Mouse (Mus musculus) heart, adult 2 months (tissue): ENCODE measurements around the gene Col12a1. TPM values are rescaled to one million over a fixed set of nuclear protein-coding genes. Genes with fewer than 3 reads are reported as not detected.
A peak's percentile ranks its signal among the peaks of the same experiment; 100 is the strongest.

Experiments
- DNase-seq, 2 experiments: peaks; one replicate each; pipeline ENCODE4 v3.0.0; 2021
- H3K27ac ChIP-seq: fragments of 200-600 bp; 2 replicates; pipeline ENCODE4 v1.8.1; 2022
- H3K27me3 ChIP-seq: fragments of 200-500 bp; 2 replicates; pipeline ENCODE4 v1.6.1; 2012; ENCODE audit warnings: mild to moderate bottlenecking, low read length, inconsistent platforms, mixed read lengths; ENCODE audit not compliant: control insufficient read depth, insufficient read depth
- H3K36me3 ChIP-seq: fragments of 200-500 bp; 2 replicates; pipeline ENCODE4 v1.6.1; 2012; ENCODE audit warnings: low read length, inconsistent platforms; ENCODE audit not compliant: control insufficient read depth, insufficient read depth
- H3K4me1 ChIP-seq: fragments of 200-500 bp; 2 replicates; pipeline ENCODE4 v1.6.1; 2011; ENCODE audit warnings: low read length; ENCODE audit not compliant: control insufficient read depth, insufficient read depth
- H3K4me3 ChIP-seq: fragments of 200-600 bp; 2 replicates; pipeline ENCODE4 v1.8.1; 2022
- H3K79me2 ChIP-seq: fragments of 200-500 bp; replicated peaks from 2 replicates; pipeline ENCODE4 v1.6.1; 2012; ENCODE audit warnings: mild to moderate bottlenecking, inconsistent platforms, low read length, moderate library complexity, mixed read lengths; ENCODE audit not compliant: control insufficient read depth, insufficient read depth
- H3K9ac ChIP-seq: fragments of 200-500 bp; 2 replicates; pipeline ENCODE4 v1.6.1; 2012; ENCODE audit warnings: low read depth, mild to moderate bottlenecking, control low read depth, inconsistent platforms, low read length, mixed read lengths
- CTCF ChIP-seq: fragments of 200-600 bp; IDR thresholded peaks from 2 replicates; pipeline ENCODE4 v1.8.1; 2022; ENCODE audit warnings: antibody characterized with exemption, mild to moderate bottlenecking, moderate library complexity
- EP300 ChIP-seq: fragments of 200-500 bp; IDR thresholded peaks from 2 replicates; pipeline ENCODE4 v1.6.1; 2011; ENCODE audit warnings: low read depth, low read length, control low read depth; ENCODE audit not compliant: insufficient read depth
- POLR2A ChIP-seq: fragments of 200-500 bp; IDR thresholded peaks from 2 replicates; pipeline ENCODE4 v1.6.1; 2011; ENCODE audit warnings: mild to moderate bottlenecking, low read depth, low read length, control low read depth; ENCODE audit not compliant: insufficient read depth
- WGBS: fragments of 180-500 bp; shearing (Covaris S2); methylation state at CpG from one replicate; pipeline ENCODE4 v1.1.7; 2018; 5-methylcytosine and 5-hydroxymethylcytosine counted together
- intact Hi-C: fragments of 180-260 bp; cut with DNase I; formaldehyde crosslinking; loops from one replicate; pipeline ENCODE4 v1.15.1; 2025
- polyA plus RNA-seq: library from polyadenylated mRNA; depleted of rRNA; stranded (reverse); fragments of >200 nt; gene quantifications from 2 replicates; pipeline ENCODE4 v1.2.3, GENCODE M21; 2012
- total RNA-seq, 2 experiments: library from RNA; stranded (reverse); gene quantifications; 2 replicates each; pipeline ENCODE4 v1.2.3; 2021

Col12a1 gene
- total and polyA plus RNA-seq, 3 experiments: 0.70 to 1.1 (median 0.96) TPM

DNA sequence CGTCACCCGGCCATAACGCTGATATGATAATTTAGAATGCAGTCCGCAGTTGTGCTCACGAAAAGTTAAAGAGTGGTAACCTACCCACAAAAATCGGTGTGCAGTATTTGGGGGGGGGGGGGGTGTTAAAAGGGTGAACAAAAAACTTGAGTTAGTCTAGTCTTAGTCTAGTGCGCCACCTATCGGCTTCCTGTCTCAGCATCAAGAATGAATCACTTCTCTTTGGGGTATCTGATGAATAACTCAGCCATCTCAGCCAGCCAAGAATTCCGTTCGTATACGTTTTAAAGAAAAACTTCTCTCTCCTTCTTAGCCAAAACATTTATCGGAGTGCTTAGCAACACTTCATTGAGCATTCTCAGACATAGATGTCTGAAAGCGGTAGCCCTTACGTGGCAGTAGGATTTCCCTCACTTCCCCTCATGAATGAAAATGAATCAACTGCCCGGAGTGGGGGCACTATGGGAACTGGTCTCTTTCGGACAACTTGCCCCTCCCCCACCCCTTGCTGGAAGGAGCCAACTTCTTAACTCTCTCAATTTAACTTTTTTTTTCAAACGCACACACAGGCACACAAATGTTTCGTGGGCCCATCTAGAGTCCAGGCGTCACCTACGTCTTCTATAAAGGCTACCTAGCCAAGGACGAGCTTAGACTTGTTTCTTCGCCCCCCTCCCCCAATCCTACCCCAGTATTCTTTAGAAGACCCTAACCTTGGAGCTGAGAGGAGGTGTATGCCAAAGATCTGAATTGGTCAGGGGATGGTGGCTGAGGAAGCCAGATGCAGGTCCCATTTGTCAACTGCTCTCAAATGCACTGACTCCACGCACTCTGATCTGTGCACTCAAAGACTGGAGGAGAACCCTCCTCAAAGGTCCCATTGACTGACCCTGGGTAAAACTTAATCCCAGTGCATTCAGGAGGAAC is 1.5 kb downstream of the Col12a1 start:
- Histone ChIP-seq H3K4me1 (no peaks in the 10 kb centered on the region; the same call in 1 of the 2 replicates), H3K27me3 (peaks cover 5% of the 10 kb centered on the region; the same call in 1 of the 2 replicates), H3K79me2 (no peaks in the 10 kb centered on the region), H3K36me3 (no peaks in the 10 kb centered on the region), H3K27ac (no peak overlapping the region), H3K9ac (no peak overlapping the region), H3K4me3 (no peak overlapping the region)
- TF ChIP-seq CTCF (peak; percentile 74), POLR2A (no peak)
- WGBS: 13% methylated on average over 23 of the region's 23 CpGs
- DNase-seq: peak; percentile 39 to 63
- intact Hi-C loops: loop anchor here (5.0 to 10.0 kb wide), 3 partner anchors 350 to 1070 kb away; no protein-coding TSS in a partner anchor

DNA sequence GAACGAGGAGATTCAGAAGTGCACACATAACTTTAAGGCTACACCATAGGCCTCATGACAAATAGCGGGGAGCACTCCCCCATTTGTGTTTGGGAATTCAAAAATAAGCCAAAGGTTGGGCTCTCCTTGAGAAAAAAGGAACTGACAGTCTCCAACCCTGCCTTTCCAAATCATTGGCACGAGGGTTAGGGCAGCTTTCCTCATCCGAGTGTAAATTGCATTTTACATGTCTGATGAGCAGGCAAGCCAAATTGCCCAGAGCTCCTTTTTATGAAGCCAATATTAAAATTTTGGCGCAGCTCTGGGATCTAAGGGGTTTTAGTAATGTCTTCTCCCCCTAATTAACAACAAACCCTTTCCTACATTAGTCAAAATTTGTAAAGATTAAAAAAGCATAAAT is 2.1 kb downstream of the Col12a1 start:
- no peak overlapping the region for H3K27ac ChIP-seq
- intact Hi-C loops: loop anchor here (5.0 to 10.0 kb wide), 3 partner anchors 349 to 1069 kb away; no protein-coding TSS in a partner anchor
- H3K36me3 ChIP-seq: no peaks in the 10 kb centered on the region
- H3K27me3 ChIP-seq: peaks cover 5% of the 10 kb centered on the region; the same call in 1 of the 2 replicates
- no peak for DNase-seq
- H3K4me3 ChIP-seq: no peak overlapping the region
- H3K79me2 ChIP-seq: no peaks in the 10 kb centered on the region
- H3K9ac ChIP-seq: no peak overlapping the region
- H3K4me1 ChIP-seq: no peaks in the 10 kb centered on the region; the same call in 1 of the 2 replicates
- 49% methylated on average over 5 of the region's 5 CpGs for WGBS
- no peak for TF ChIP-seq EP300
- no peak for TF ChIP-seq CTCF
- TF ChIP-seq POLR2A: no peak

DNA sequence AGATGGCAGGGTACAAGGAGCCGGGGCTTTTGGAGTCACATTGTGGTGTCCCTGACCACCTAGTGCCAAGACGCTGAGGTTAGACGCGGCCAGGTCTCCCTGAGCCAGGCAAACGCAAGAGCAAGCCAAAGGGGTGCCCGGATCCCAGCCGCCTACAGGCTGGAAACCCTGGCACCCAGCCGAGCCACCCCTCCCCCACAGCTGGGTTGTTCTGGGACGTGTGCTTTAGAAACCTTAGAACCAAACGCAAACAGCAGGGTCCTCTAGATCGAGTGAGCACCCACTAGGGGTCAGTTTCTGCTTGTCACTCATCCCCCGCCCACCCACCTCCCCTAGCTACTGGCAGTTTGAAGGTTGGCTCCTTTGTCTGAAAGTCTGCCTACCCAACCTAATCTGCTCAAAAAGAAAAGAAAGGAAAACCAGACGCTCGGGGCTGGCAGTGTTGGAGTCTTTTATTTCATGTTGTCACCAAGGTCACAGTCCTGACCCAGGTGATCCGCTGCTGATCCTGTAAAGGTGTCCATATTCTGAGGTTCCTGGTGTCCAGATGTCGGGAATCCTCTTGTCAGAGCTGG is 4.1 kb downstream of the Col12a1 start:
- Histone ChIP-seq H3K79me2 (no peaks in the 10 kb centered on the region), H3K27me3 (peaks cover 5% of the 10 kb centered on the region; the same call in 1 of the 2 replicates), H3K36me3 (no peaks in the 10 kb centered on the region), H3K4me1 (no peaks in the 10 kb centered on the region; the same call in 1 of the 2 replicates), H3K9ac (no peak overlapping the region), H3K4me3 (no peak overlapping the region), H3K27ac (no peak overlapping the region)
- TF ChIP-seq POLR2A: no peak
- TF ChIP-seq EP300: no peak
- TF ChIP-seq CTCF: peak; percentile 38
- intact Hi-C loops: loop anchor here (5.0 to 10.0 kb wide), 3 partner anchors 347 to 1067 kb away; no protein-coding TSS in a partner anchor
- WGBS: 8% methylated on average over 16 of the region's 16 CpGs
- peak; percentile 64 to 71 for DNase-seq

DNA sequence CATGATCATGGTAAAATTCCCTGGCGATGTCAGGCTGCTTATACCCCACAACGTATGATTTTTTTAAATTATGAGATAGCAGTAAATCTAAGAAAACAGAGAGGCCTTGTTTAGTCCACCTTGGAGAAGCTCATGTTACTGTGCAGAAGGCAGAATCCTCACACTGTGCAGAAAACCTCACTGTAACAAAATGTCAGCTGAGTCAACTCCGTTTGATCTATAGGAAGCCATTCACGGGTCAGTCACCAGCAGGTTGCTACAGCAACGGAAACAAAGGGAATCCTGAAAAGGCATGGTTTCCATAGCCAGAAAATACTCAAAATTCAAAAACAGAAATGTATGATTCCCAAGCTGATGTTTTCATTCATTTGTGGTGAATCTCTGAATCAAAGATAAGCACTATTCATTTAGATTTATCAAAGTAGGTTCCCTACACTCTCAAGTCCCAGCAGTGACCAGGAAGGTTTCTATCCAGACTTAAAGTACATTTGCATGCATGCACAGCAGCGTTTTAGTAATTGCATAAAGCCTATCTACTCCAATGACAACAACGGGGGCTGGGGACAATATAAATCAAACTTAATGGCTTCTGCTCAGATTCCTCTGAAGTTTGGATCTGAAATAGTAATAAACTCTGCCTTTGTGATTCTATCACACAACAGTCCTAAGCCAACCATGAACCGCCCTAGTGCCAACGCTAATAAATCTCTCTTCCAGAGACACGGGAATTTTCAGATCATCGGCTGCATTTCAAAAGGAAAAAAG is 28.7 kb downstream of the Col12a1 start:
- H3K4me3 ChIP-seq: no peak overlapping the region
- no peaks in the 10 kb centered on the region for H3K27me3 ChIP-seq
- no peaks in the 10 kb centered on the region for H3K79me2 ChIP-seq
- H3K4me1 ChIP-seq: no peaks in the 10 kb centered on the region
- intact Hi-C loops: loop anchor here (10.0 kb wide), 1 partner anchor 165 kb away; no protein-coding TSS in a partner anchor
- WGBS: 81% methylated on average over 11 of the region's 11 CpGs
- H3K27ac ChIP-seq: no peak overlapping the region
- no peaks in the 10 kb centered on the region for H3K36me3 ChIP-seq
- DNase-seq: no peak
- no peak for TF ChIP-seq POLR2A
- no peak for TF ChIP-seq EP300
- no peak for TF ChIP-seq CTCF
- H3K9ac ChIP-seq: no peak overlapping the region

DNA sequence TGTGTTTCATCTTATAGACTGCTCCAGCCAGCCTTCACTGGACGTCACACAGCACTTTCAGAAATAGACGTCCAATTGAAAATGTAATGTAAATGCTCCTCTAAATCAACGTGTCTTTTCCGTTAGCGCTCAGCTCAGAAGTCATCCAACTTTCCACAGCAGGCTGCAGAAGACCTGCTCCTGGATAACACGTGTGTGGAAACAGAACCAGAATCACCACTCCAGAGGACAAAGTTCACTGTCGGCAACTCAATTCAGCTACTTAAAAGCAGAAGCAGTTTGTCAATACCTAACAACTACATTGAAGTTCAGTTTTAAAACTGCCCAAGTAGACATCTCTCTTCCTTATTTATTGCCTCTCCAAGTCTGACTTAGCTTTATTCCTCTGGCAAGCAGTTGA is 29.3 kb downstream of the Col12a1 start:
- no peak overlapping the region for H3K4me3 ChIP-seq
- intact Hi-C loops: loop anchor here (10.0 kb wide), 1 partner anchor 165 kb away; no protein-coding TSS in a partner anchor
- H3K36me3 ChIP-seq: no peaks in the 10 kb centered on the region
- TF ChIP-seq CTCF (no peak), EP300 (no peak), POLR2A (no peak)
- no peak overlapping the region for H3K27ac ChIP-seq
- 75% methylated on average over 7 of the region's 7 CpGs for WGBS
- no peak overlapping the region for H3K9ac ChIP-seq
- no peaks in the 10 kb centered on the region for H3K27me3 ChIP-seq
- H3K4me1 ChIP-seq: no peaks in the 10 kb centered on the region
- H3K79me2 ChIP-seq: no peaks in the 10 kb centered on the region
- no peak for DNase-seq
